Mouse (Mus musculus) fat pad, adult 2 months (tissue): ENCODE data around the gene Mtmr3.

Source experiments
- DNase-seq: peaks from one replicate; pipeline ENCODE4 v3.0.0-alpha.2; 2011; ENCODE audit warnings: low read depth, low spot score; ENCODE audit errors: extremely low read depth

Mtmr3 gene

DNA sequence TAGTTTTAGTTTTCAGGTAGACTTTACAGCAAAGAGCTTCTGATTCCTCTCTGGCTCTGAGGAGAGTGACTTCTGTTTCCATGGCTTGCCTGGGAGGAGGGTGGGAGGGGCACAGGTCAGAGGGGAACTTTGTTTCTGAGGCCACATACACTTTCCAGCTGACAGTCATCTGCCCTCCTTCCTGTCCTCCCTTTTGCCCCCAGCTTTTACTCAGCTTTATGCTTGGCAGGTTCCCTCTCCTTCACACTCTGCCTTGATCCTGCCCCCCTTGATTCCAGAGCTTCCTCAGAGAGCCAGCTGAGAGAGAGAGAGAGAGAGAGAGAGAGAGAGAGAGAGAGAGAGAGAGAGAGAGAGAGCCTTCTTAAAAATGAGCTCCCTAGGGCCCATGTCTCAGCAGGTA lies 123.4 kb downstream of the Mtmr3 start:
- no peak for DNase-seq

DNA sequence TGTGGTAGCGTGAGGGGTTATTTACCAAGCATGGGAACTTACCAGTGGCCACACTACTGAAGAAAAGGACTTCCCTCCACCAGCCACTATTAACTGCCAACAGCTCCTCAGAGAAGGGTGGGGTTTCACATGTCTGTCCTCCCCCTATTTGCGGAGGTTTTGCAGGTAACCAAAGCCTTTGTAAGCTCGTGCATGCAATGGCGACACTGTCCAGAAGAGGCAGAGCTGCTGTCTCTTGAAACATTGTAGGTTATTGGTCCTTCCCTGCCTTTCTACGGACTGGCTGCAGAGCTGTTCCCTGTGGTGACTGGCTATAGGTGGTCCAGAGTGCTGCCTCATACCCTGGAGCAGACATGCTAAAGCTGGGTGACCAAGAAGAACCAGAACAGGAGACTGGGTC lies 125.6 kb downstream of the Mtmr3 start:
- no peak for DNase-seq

DNA sequence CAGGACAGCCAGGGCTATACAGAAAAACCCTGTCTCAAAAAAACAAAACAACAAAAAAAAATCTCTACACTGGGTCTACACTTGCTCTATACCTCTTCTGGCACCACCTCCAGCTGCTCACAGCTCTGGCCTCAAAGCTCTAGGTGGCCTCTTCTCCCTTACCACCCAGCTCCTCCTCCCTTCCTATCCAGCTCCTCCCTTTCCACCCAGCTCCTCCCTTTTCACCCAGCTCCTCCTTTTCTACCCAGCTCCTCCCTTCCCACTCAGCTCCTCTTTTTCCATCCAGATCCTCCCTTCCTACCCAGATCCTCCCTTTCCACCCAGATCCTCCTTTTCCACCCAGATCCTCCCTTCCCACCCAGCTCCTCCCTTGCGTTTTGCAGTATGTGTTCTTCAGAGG lies 127.2 kb downstream of the Mtmr3 start:
- DNase-seq: no peak

DNA sequence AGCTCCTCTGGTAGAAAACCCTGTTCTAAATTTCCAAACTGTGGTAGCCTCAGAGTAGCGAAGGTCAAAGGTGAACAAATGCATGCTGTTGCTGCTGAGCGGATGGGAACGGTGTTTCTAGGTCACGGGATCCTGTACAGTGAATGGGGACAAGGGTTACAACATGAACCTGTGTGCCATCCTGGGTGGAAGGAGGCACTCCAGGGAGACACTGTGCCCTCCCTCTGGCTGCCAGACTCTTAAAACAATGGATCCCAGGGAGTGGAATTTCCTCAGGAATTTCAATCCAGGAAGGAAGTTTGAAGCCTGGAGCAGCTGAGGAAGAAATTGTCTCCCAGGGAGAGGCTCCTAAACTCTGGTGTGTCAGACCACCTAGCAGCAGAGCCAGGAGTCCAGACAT lies 128.5 kb downstream of the Mtmr3 start:
- DNase-seq: no peak

DNA sequence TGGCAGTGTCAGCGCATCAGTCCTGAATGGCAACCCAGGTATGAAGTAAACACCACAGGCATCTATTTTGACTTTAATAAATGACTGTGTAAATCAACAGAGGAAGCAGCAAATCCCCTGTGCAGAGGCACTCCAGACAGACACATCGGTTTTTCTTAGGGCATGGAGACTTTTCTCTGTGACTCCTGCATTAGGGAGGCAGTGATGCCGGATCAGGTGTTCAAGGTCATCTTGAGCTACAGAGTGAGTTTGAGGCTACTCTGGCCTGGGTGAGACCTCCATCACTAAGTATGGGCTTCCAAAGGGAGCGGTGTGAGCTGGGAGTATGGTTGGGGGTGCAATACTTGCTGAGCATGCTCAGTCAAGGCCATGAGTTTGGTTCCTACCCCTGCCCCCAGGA lies 130.0 kb downstream of the Mtmr3 start:
- DNase-seq: no peak

DNA sequence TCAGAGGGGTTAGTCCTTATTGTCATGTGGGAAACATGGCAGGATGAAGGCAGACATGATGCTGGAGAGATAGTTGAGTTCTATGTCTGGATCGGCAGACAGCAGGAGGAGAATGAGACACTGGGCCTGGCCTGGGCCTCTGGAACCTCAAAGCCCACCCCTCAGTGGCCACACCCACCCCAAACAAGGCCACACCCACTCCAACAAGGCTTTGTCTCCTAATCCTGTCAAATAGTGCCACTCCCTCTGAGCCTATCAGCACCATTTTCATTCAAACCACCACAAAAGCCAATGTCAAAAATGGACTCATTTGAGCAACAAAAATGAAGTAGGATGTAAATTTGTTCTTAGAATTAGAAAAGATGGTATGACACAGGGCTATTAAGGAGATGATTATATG lies 130.5 kb downstream of the Mtmr3 start:
- no peak for DNase-seq

DNA sequence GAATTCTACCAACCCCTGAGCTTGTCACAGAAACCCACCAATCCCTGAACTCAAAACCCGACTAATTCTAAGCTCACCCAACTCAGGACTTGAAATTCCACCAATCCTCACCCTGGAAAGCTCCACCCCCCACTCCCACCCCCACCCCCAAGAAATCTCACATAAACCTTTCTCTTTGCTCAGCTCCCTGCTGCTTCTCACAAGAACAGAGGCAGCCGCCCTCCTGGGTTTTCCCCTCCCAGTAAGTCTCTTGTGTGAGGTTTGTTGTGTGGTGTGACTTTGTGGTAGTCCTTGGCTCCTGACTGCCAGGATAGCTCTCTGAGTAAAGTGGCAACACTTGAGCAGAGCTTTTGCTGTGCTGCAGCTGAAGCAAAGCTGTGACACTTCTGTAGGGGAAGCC lies 131.8 kb downstream of the Mtmr3 start:
- DNase-seq: no peak

DNA sequence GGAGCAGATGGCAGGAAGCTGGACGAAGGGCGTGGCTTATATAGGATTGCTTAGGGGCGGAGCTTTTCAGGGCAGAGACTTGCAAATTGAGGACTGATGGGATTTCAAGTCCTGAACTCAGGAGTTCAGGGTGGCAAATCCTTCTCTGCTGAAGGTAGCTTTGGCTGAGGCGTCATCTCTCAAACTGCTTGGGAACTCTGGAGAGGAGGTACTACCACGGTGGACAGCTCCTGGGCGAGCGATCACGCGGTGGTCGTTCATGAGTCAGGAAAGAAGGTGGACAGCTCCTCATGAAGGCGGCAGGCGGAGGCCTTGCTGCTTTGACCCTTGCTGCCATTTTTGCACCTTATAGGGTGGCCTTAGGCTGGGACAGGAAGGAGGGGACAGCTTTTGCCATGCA lies 133.5 kb downstream of the Mtmr3 start:
- no peak for DNase-seq

DNA sequence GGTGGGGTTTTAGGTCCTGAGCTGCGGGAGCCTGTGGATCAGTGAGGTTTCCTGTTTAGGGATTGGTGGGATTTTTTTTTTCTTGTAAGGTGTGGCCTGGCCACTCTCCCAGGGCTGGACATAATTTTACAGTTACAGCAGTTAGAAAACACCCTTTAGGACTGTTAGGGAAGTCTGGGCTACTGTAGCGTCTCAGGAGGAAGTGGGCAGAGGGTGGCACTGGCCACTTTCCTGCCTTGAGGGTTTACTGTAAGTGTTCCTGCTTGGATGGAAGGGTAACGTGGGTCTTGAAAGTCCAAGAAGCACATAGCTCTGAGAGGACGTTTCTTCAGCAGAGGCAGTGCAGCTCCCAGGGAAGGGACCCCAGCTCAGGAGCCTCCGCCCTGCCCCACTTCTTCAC lies 134.0 kb downstream of the Mtmr3 start:
- no peak for DNase-seq

DNA sequence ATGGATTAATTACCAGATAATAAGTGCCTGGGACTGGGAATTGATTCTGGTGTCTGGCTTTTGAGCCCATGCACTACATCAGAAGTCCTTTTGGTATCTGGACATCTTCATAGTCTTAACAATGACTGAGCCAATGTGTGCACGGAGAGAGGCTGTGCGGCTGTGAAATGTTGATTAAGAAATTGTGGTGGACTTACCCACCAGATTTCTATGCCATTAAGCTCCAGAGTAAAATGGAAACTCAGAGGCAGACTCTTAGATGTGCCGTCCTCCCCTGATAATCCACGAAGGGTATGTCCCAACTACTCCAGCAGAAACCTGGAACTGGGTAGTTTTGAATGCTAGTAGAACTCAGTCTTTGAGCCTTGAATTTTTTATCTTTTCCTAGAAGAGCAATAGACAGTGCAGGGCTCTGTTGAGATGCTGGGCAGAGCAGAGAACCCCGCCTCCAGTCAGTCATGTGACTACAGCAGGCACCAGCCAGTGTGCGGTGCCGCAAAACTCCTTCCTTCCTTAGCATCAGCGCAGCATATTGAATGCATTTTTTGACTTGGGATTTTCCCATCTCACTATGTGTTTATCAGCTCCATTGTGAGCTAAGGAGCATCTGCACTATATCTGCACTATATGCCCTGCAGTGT lies 139.6 kb downstream of the Mtmr3 start:
- DNase-seq: no peak

DNA sequence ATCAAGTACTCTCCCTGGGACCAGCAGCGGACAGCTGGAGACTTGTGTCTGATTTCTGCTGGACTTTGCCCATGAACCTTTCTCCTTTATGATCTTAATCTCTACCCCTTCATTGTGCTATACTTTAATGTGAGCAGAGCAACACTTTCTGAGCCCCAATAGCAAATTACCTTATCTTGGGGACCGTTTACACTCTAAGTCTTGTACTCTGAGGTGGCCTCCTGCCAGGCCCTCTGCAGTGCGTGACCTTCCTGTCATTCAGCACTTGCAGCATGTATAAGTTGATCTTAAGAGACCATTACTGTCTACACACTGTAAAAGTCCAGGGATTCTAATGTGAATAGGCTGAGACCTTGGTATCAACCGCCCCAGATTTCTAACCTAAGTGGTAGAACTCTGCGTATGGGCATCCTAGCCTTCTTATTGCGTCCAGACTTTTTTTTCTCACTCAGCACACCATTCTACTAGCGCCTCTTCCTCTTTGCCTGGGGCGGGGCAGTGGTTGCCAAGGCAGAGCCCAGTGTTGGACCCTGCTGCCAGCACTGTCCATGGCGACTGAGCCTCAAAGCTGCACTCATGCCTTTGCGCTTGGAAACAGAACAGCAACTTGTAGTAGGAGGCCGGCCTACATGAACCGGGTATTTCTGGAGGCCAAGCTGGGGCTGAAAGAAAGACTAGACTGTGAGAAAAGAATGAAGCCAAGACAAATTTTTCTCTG lies 142.0 kb downstream of the Mtmr3 start:
- no peak for DNase-seq

DNA sequence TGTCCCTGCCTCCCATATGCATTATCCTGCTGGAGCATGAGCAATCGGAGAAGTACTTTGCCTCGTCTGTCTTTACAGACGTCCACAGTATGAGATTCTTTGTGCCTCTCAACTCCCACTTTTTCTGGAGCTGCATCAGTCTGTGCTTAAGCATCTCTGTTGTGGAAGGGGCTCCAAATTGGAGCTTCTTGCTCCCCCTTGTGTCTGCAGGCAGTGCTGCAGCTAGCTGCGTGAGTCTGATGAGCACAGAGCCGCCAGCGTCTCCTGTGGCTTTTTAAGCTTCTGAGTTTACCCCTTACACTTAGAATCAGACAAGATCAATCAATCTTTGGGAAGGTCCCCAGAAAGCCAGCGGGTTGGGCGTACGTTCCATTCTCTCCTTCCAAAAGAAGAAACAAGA lies 143.5 kb downstream of the Mtmr3 start:
- DNase-seq: no peak

DNA sequence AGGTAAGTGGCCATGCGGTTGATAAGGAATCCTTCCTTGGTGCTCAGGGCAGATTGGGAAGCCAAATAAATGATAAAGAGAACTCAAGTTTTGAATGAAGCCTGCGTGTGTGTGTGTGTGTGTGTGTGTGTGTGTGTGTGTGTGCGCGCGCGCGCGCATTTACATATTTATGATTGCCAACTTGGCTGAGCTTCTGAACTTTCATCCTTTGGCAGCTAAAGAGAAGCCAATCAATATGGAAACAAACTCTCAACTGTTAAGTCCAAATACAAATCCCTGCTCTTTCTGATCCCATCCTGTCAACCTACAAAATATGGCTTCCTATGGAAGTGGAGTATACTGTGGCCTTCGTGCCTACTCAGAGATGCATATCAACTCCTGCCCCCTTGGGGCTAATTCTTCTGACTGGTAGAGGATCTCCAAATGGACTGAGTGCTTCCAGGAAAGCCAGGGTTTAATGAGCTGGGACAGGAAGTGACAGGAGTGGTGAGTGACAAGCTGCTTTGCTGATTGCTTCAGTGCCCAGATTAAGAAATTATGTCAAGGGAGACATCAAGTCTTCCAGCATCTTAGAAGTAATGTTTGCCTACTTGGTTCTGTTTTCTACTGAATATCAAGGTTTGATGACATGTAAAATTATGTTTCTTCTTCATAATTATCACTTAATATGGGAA lies 148.3 kb downstream of the Mtmr3 start:
- peak; percentile 13 for DNase-seq

DNA sequence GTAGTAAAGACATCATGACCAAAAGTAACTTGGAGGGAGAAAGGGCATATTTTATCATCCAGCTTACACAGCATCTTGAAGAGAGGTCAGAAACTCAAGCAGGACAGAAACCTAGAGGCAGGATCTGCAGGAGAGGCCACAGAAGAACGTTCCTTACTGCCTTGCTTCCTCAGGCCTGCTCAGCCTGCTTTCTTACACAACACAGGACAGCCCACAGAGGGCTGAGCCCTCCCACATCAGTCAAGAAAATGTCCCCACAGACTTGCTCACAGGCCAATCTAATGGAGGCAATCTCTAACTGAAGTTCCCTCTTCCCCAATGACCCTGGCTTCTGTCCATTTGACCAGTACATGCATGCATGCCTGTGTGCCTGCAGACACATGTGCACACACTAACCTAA lies 152.4 kb downstream of the Mtmr3 start:
- DNase-seq: peak; percentile 26

DNA sequence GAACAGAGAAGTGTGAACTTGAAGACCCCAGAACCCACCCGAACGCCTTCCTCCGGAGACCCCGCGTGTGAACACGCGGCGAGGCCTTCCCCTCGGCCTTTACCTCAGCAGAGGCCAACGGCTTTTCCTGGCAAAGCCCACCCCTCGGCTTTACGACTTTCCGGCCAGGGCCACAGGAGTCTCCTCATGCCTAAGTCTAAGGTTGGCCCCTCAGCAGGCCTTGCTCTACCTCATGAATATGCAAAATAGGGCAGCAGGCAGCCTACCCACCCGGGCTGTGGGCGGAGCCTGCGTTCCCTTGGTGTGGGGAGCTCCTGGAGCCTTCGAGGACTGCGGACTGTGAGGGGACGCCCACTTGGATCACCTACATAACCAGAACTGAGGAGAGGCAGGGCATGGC lies 153.7 kb downstream of the Mtmr3 start, which contains the start of gene Hormad2:
Gene Hormad2, minus strand, starts transcription at position 128 of the 400 bp plus-strand sequence.
- no peak for DNase-seq

DNA sequence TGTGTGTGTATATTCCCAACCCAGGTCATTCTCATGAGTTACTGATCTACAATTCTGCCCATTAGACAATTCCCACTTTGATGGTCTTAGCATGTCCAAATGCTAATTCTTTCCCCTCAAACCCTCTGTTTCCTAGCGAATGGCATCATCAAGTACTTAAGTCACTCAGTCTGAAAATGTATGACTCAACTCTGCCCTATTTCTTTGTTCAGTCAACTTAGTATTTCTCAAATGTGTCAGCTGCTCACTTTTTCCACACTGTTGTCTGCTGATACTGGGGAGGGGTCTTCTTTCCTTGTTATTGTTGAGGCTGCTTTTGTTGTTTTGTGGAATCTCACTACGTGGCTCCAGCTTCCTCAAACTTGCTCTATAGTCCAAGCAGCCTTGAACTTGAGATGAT lies 156.5 kb downstream of the Mtmr3 start:
- DNase-seq: no peak

DNA sequence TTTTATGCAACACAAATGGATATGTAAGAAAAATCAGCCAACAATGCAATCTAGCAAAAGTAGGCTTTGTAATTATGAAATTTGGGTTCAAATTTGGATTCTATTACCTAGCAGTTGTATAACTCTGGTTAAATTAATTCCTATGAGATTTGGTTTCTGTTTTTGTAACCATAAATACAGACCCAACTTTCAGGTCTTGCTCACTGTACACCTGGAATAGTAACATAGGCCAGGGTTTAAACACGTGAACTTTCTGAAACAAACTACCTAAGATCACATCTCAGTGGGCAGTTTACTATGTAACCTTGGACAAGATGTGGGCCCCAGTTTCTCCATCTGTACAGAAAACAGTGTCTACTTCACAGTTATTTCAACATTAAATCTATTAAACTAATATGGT lies 157.3 kb downstream of the Mtmr3 start:
- DNase-seq: no peak

DNA sequence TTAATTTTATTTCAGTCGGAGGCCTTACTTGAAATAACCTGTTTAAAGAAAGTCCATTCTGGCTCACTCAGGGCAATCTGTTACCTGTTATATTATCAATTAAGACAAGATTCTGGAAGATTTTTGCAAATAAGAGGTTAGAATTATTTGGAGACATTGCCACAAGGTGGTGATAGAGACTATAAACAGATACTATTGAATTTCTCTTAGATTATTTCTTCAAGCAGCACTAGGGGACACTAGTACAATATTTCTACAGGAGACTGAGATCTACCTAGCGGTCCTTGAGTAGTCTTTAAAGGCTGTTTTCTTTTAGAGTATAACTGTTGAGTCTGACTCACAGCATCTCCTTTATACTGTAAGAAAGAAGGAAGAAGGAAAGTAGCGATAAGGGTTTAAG lies 158.0 kb downstream of the Mtmr3 start:
- no peak for DNase-seq

DNA sequence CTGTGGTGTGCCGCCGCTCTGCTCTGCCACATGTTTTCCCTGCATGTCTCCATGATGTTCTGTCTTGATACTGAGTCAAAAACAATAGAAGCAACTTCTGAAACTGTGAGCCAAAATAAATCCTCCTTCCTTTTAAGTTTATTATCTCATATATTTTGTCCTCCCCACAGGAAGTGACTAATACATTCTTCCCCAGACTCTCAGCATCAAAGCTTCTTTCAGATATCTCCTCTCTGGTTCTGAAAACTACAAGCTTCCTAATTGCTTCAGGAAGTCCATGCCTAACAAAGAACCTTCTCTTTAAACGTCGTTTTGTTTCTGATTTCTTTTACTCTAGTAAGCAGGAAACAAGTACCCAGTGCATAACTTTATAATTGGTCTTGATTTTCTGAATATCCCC lies 160.2 kb downstream of the Mtmr3 start:
- no peak for DNase-seq
